Mouse (Mus musculus): ENCODE results near the gene Gm42674.

Gene Gm42674

DNA sequence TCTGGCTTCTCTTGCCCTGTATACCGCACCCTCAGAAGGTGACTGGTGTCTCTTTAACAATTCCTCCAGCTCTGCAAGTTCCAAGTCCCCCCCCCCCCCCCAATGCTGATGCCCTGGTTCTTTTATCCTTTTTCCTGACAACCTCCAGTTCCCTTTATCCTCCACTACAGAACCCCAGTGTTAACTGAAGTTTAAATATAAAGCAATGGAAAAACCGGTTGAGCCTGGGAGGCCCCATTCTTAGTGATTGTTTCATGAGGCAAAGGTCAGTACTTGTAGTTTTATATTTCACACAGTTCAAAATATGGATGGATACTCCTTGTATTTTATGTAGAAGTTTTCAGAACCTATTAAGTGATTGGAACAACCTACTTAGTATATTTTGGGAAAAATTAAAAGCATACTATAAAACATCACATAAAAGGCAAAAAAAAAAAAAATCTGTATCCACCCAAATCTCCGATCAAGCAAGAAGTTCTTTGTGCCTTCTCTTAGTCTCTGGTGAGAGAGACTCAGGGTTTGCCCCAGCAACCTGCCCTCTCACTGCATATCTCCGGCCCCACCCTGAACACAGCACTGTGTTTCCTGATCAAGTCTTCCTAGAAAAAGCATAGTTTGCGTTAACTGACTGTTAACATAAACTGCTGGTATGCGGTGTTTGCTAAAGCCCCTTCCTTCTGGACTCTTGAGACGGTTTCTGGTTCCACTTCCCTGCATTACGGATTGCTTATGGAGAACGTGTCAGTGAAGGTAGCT lies 24.7 kb downstream of the Gm42674 start:
- DNase-seq: no peak

DNA sequence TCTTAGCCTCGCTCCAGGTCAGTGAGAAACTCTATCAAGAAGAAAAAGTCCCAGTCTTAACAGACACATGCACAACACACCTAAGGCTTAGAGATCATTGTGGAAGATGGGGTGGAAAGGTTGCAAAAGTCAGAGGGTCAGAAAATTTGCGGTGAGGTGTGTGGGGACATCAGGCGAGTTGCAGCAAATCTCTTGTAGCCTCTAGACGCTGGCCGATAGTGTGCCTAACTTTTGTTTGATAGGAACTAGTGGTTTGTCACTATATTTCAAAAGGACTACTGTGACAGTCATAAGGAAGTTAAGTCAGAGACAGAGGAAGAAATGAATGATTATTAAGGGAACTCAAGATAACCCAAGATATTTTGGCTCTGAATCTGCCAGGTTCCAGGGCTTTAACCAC lies 25.7 kb downstream of the Gm42674 start:
- DNase-seq: no peak

DNA sequence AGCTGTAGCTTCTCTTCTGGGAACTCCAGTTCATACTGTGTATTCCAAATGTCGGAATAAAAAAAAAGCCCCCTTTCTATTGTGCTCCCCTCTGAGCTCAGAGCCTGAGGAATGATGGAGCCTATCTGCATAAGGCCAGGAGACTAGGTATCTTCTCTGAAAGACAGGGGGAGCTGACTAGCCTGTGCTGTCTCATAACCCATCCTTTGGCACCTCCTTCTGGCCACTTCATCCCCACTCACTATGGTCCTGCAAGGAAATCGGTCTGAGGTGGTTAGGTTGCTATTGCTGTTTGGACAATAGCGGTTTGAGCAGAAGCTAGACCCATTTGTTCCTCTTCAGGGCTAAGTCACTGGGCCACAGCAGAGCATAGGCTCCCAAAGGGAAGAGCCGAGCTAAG lies 26.1 kb downstream of the Gm42674 start:
- peak in 1 of 2 experiments; percentile 15 for DNase-seq

DNA sequence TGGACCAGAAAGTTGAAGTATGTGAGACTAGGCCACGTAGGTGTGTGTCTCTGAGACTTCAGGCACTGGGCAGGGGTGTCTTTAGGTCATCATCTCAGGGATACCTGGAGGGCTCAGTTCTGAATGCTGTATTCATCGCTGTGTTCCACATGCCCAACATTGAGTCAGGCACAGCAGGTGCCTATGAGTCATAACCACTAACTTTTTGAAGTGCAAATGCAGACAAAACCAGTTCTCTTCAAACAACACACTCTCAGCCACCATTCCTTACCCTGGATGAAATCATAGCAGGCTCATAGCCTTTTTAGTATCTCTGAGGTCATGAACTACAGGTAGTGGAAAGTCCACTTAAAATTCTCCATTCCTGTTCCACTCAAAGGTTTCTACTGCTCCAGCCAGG lies 27.6 kb downstream of the Gm42674 start:
- no peak for DNase-seq

DNA sequence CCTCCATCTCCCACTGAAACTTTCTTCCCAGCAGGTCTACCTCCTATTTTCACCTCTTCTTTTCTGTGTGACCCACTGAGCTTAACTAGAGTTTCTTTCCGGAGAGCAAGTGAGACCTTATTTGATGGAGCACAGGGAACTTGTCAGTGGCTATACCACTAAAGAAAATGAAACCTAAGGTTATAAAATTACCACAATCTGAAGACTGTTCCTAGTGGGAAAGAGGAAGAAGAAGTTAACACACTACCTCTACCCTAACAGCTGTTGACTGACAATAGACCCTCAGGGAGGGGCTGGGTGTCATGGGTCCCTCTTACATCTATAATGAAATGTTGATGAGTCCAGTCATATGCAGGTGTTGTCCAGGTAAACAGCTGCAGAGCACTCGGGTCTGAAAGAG lies 30.3 kb downstream of the Gm42674 start:
- no peak for DNase-seq

DNA sequence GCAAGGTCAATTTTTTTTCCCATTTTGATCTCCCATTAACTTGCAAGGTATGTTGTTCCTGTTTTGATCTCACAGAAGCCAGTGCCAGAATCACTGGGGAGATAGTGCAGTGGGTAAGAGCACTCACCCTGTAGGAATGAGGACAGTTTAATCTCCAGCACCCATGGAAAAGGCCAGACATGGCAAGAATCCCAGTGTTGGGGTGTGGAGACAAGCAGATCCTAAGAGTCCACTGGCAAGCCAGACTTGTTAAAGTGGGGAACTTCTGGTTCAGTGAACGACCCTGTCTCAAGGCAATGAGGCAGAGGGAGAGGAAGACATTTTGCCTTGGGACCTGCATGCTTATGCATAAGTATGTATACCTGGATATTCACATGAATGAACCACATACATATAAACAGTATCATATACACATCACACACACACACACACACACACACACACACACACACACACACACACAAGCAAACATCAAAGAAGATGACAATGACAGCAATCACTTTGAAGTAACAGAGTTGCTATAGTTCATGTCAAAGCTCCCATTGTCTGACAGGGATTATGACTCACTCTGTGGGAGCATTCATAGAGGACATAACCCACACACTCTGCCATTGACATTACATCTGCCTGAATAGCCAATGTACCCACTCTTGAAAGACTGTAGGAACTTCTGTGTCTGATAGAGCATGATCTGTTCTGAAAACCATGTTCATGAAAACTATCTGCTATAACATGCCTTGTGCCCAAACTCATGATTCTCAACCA lies 37.0 kb downstream of the Gm42674 start:
- DNase-seq: no peak

DNA sequence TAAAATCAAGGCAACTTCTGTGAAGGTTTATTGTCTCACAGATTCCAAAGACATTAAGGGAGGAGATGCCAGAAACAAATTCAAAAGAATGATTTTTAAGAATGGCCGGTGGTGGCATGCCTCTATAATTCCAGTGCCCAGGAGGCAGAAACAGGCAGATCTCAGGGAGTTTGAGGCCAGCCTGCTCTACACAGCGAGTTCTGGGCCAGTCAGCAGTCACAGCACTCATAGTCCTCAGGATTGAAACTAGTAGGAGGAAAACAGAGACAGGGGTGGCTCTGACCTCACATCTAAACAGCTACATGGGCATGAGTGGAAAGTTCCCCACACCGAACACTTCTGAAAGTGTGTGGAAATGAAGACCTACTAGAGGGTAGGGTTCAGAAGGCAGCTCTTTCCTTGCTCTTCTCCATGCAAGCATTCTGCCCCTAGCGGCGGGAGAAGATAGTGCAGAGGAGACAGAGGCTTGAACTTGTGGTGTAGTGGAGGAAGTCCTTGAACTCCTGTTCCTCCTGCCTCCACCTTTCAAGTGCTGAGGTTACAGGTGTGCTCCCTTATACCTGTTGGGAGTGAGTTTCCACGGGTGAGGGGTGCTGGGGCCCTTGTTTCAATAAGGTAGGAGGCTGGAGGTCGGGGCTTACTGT lies 37.9 kb downstream of the Gm42674 start:
- DNase-seq: peak in 1 of 2 experiments; percentile 36

DNA sequence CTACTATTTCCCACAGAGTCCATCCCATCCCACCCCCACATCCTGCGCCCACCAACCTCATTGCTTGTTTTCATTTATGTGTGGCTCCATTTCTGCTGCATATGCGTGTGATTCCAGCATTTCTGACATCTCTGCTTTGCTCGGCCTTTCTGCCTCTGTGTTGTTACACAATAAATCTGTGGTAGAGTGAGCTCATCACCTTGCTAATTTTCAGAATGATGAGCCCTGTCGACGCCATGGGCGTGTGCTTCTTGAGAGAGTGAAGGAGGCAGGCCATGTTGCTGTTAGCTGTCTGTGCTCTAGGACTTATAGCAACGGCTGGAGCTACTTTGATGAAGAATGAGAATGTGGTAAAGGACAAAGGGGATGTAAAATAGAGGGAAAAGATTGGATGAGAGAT lies 39.3 kb downstream of the Gm42674 start:
- no peak for DNase-seq

DNA sequence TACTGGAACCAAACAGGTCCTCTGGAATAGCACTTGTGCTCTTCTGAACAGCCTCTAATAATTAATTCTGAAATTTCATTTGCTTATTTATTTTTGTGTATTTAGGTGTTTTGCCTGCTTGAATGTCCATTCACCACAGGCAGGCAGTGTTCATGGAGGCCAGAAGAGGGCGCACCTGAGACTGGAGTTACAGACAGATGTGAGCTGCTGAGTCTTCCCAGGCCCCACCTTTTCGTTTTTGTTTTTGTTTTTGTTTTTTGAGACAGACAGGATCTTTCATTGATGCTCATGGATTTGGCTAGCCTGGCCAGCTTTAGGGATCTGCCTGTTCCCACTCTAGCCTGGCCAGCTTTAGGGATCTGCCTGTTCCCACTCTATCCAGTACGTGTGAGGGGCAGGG lies 42.5 kb downstream of the Gm42674 start:
- peak in 1 of 2 experiments; percentile 34 for DNase-seq

DNA sequence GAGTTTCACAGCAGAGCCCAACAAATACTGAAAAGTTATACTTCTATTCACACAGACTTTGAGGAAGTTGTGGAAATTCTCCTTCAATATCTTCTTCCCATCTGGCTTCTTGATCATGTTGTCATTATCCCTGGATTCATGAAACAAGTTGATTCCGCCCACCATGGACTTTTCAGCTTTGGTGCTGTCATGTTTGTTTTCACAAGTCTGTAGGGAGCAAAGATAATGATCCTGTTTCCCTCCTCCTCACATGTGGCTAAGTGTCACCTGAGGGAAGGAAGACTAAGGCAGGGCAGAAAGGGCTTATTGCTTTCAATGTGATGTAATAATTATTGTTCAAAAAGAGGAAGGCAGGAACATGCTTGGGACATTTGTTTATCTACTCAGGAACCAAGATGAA lies 45.6 kb downstream of the Gm42674 start:
- no peak for DNase-seq

DNA sequence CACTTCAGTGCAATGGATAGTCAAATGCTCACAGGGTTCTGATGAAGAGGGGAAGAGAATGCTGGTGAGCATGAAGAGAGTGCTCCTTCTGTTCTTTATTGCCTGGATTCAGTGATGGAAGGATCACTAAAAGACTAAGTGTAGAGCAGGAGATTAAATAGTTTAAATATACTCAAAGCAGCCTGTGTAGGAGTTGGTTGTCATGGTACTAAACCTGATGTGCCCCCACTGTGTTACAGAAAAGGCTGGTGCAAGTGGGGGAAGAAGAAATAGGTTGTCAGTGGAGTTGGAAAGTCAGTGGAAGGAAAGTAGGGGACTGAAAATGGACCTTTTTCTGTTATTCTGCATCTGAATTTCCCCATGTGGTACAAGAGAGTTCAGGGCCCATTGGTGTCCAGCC lies 47.3 kb downstream of the Gm42674 start:
- no peak for DNase-seq

DNA sequence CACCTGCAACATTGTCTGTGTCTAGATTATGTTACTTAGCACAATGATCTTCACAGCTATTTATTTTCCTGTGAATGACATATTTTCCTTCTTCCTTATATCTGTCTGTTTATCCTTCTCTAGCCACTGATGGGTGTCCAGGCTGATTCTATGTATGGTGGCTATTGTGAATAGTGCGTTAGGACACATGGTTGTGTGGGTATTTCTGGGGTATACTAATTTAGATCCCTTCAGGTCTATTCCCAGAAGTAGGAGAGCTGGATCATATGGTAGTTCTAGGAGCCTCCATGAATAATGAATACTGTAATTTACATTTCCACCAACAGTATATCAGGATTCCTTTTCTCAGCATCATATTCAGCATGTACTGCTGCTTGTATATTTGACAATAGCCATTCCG lies 48.1 kb downstream of the Gm42674 start:
- DNase-seq: no peak

DNA sequence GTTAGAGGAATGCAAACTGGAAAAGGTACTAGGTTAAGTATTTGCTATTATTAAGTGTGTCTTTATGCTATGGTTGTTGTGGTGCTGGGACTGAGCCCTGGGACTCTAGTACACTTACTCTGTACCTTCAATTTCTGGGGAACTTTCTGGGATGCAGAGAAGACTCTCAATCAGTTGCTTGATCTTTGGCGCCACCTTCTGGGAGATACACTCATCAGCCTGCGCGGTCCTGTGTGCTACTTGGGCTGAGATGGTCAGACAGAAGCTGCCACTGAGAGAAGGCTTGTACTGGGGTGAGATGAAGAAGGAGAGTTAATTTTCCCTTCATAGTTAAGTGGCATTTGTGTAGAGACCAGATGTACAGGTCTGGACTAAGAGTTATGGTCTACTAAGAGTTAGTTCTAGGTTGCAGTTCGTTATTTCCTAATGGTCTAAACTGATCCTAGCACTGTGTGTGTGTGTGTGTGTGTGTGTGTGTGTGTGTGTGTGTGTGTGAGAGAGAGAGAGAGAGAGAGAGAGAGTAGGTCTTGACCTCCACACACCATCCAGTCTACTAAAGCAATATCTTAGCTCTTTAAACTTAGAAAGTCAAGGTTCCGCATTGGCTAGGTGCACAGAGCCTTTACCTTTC lies 51.3 kb downstream of the Gm42674 start:
- DNase-seq: peak; percentile 62 to 83

DNA sequence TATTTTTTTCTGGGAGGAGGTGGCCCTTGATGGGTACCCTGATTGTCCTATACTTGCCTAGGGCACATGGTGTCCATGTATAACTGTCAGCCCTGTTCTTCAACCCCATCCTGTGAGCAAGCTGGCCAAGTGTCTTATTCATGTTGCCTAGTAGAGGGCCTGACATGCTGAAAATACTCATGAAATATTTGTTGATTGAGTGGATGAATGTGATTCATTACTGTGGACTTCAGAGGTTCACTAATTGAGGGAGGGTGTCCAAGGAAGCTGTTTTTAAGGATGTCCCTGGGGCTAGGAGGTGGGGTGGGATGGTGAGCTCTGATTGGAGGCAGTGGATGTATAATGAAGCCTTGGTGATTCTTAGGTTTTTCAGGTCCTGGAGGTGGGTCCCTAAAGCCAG lies 52.0 kb downstream of the Gm42674 start, which contains the start of gene S100a7a:
S100a7a (plus strand) TSS at position 301 of the 400 bp plus-strand sequence.
- DNase-seq: no peak

All from cerebellum, postnatal 25 days (tissue).